14 mouse cellular contexts compared by ENCODE assay signal in the genomic region with DNA sequence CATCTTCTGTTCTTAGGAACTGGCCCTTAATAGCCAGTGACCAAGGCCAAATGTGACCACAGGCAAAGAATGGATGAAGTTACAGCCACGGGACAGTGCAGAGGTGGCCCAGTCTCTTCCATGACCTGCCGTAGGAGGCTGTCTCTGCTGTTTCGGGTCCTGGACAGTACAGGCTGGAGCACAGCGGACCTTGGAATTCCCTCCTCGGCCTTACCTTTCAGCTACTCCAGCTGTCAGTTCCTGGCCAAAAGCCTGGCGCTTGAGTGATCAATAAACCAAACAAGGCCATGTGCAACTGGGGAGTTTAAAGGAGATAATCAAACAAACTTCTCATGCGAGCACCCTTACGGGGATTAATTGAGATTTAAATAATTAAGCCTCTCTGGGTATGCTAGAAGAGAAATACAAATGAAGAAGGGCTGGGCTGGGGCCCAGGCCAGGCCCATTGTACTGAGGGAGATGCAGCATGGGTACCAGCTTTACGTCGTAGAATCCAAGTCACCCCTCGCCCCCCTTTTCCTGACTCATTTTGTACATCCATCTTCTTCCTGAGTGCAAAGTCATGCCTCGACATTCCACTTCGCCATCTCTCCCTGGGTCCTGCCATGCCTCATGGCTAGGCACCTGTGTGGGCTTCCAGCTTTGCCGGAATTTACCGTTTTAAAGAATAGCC.
"Had no signal": no experiment of that assay in that cellular context is flagged by ENCODE, and none has a peak within 500 bp of the region (broad histone marks: within the 10 kb centered on the region; RNA-seq: fewer than 3 reads in every experiment).

No protein-coding gene starts in this region.

- H3K9me3 ChIP-seq: intestine, embryonic 15.5 days; kidney, embryonic 15.5 days; limb, embryonic 13.5 days had no signal

- DNase-seq: kidney, adult 2 months; kidney, postnatal 14 days; left cerebral cortex, postnatal 4 days; lung, embryonic 14.5 days; lung, postnatal 10 days; lung, postnatal 4 days; retina, postnatal 1 day; right cerebral cortex, postnatal 14 days; thymus, postnatal 36 days had no signal

- H3K9ac ChIP-seq: intestine, embryonic 15.5 days; kidney, embryonic 15.5 days; limb, embryonic 13.5 days; liver, embryonic 14.5 days; lung, embryonic 14.5 days had no signal

- H3K27me3 ChIP-seq: intestine, embryonic 15.5 days; kidney, embryonic 15.5 days; limb, embryonic 13.5 days had no signal

- H3K4me3 ChIP-seq: intestine, embryonic 15.5 days; kidney, embryonic 15.5 days; limb, embryonic 13.5 days; myocyte had no signal

- H3K27ac ChIP-seq: intestine, embryonic 15.5 days; kidney, embryonic 15.5 days; limb, embryonic 13.5 days; liver, embryonic 14.5 days had no signal

- H3K36me3 ChIP-seq: intestine, embryonic 15.5 days; kidney, embryonic 15.5 days; limb, embryonic 13.5 days had no signal

- H3K4me2 ChIP-seq: intestine, embryonic 15.5 days; kidney, embryonic 15.5 days; limb, embryonic 13.5 days; lung, embryonic 14.5 days had no signal

- ATAC-seq: intestine, embryonic 15.5 days had no signal

- H3K4me1 ChIP-seq: intestine, embryonic 15.5 days; kidney, embryonic 15.5 days; limb, embryonic 13.5 days had no signal
